In genomic region chr10:96578924-96579323, GRCm38 (mm10) we compare ENCODE assay signal across 13 mouse cellular contexts.
"Had no signal": no experiment of that assay in that cellular context is flagged by ENCODE, and none has a peak within 500 bp of the region (broad histone marks: within the 10 kb centered on the region; RNA-seq: fewer than 3 reads in every experiment).

No protein-coding gene starts in this region.

- H3K36me3 ChIP-seq: kidney, embryonic 15.5 days; limb, embryonic 15.5 days; liver, embryonic 12.5 days; lung, embryonic 15.5 days; midbrain, embryonic 12.5 days had no signal

- H3K4me1 ChIP-seq: limb, embryonic 15.5 days; liver, embryonic 12.5 days; lung, embryonic 15.5 days had no signal

- H3K27ac ChIP-seq: kidney, embryonic 15.5 days; limb, embryonic 15.5 days; liver, embryonic 12.5 days; lung, embryonic 15.5 days; midbrain, embryonic 12.5 days had no signal

- ATAC-seq: liver, embryonic 12.5 days; midbrain, embryonic 16.5 days had no signal

- H3K27me3 ChIP-seq: kidney, embryonic 15.5 days; limb, embryonic 15.5 days; liver, embryonic 12.5 days; lung, embryonic 15.5 days; midbrain, embryonic 12.5 days had no signal

- H3K9me3 ChIP-seq: kidney, embryonic 15.5 days; limb, embryonic 15.5 days; liver, embryonic 12.5 days; lung, embryonic 15.5 days; midbrain, embryonic 12.5 days had no signal

- H3K4me3 ChIP-seq: kidney, embryonic 15.5 days; limb, embryonic 15.5 days; liver, embryonic 12.5 days; lung, embryonic 15.5 days; midbrain, embryonic 12.5 days had no signal

- H3K4me2 ChIP-seq: kidney, embryonic 15.5 days; limb, embryonic 15.5 days; liver, embryonic 12.5 days; lung, embryonic 15.5 days; midbrain, embryonic 12.5 days had no signal

- DNase-seq: kidney, adult 2 months; kidney, postnatal 36 days; layer of hippocampus, adult 9-11 months; layer of hippocampus, postnatal 36 days; right cerebral cortex, postnatal 25 days; thymus, adult 18-20 months; thymus, postnatal 14 days had no signal

- H3K9ac ChIP-seq: kidney, embryonic 15.5 days; limb, embryonic 15.5 days; liver, embryonic 12.5 days; lung, embryonic 15.5 days; midbrain, embryonic 12.5 days had no signal
